Mouse (Mus musculus) CH12.LX (cell line): Measurements from ENCODE around the gene Abraxas1. TPM values are rescaled to one million over a fixed set of nuclear protein-coding genes. Genes with fewer than 3 reads are reported as not detected.

Source experiments
- DNase-seq: peaks from one replicate; pipeline ENCODE4 v3.0.0-alpha.2; 2013; ENCODE audit errors: extremely low read depth
- H3K27ac ChIP-seq: 2 replicates; pipeline ENCODE4 v1.5.1; 2012; ENCODE audit warnings: low read depth, mild to moderate bottlenecking, control low read depth, moderate library complexity; ENCODE audit not compliant: insufficient read depth
- H3K27me3 ChIP-seq: replicated peaks from 2 replicates; pipeline ENCODE3; 2012; ENCODE audit warnings: inconsistent platforms
- H3K36me3 ChIP-seq, 2 experiments: replicated peaks in 1 of 2; 2 replicates each; pipeline versions ENCODE3 to v1.6.1; 2012; ENCODE audit warnings: inconsistent platforms in 1 of 2, low read length in 1 of 2, mild to moderate bottlenecking in 1 of 2, mixed read lengths in 1 of 2, moderate library complexity in 1 of 2; ENCODE audit not compliant: control insufficient read depth in 1 of 2, insufficient read depth in 1 of 2
- H3K4me1 ChIP-seq, 2 experiments: 2 replicates each; pipeline ENCODE4 v1.6.1; 2012; ENCODE audit warnings: inconsistent platforms in 1 of 2, moderate library complexity in 1 of 2; ENCODE audit not compliant: insufficient read depth in 2 of 2, control insufficient read depth in 1 of 2
- H3K4me2 ChIP-seq: 2 replicates; pipeline ENCODE4 v1.6.1; 2012; ENCODE audit warnings: low read depth, mild to moderate bottlenecking, control low read depth; ENCODE audit not compliant: poor library complexity, insufficient read depth, severe bottlenecking
- H3K4me3 ChIP-seq, 3 experiments: fragments of 150-350 bp in 1 of 3; sonication (generic) in 1 of 3; replicated peaks in 1 of 3; 2 replicates each; pipeline versions ENCODE3 to v1.5.1; 2011 to 2012; ENCODE audit warnings: low read depth in 2 of 3, low read length in 2 of 3, mild to moderate bottlenecking in 2 of 3, moderate library complexity in 2 of 3, control low read depth in 1 of 3, improper control_type of control experiment in 1 of 3, inconsistent platforms in 1 of 3, mixed read lengths in 1 of 3; ENCODE audit not compliant: poor library complexity in 1 of 3
- H3K79me2 ChIP-seq: replicated peaks from 2 replicates; pipeline ENCODE4 v1.6.1; 2012; ENCODE audit warnings: mild to moderate bottlenecking, moderate library complexity; ENCODE audit not compliant: control insufficient read depth, poor library complexity, insufficient read depth, severe bottlenecking; ENCODE audit errors: extremely low read depth
- H3K9ac ChIP-seq: 2 replicates; pipeline ENCODE4 v1.6.1; 2012; ENCODE audit warnings: low read depth, mild to moderate bottlenecking, control low read depth, moderate library complexity; ENCODE audit not compliant: insufficient read depth
- H3K9me3 ChIP-seq: replicated peaks from 2 replicates; pipeline ENCODE3; 2012; ENCODE audit warnings: low read length, inconsistent platforms, mixed read lengths
- BHLHE40 ChIP-seq: IDR thresholded peaks from 2 replicates; pipeline ENCODE4 v1.6.1; 2011; ENCODE audit warnings: mild to moderate bottlenecking, low read depth, low read length, improper control_type of control experiment
- CHD1 ChIP-seq: IDR thresholded peaks from 2 replicates; pipeline ENCODE4 v1.6.1; 2012; ENCODE audit warnings: low read depth, low read length, improper control_type of control experiment, inconsistent platforms
- GABPA ChIP-seq: IDR thresholded peaks from 2 replicates; pipeline ENCODE4 v1.6.1; 2012; ENCODE audit warnings: low read depth, low read length, improper control_type of control experiment, inconsistent platforms; ENCODE audit not compliant: insufficient replicate concordance
- HCFC1 ChIP-seq: IDR thresholded peaks from 2 replicates; pipeline ENCODE4 v1.6.1; 2012; ENCODE audit warnings: low read depth, mild to moderate bottlenecking, inconsistent platforms, low read length, improper control_type of control experiment
- IRF4 ChIP-seq: IDR thresholded peaks from 2 replicates; pipeline ENCODE4 v1.6.1; 2014; ENCODE audit warnings: low read depth, mild to moderate bottlenecking, inconsistent platforms, low read length, improper control_type of control experiment
- JUN ChIP-seq: IDR thresholded peaks from 2 replicates; pipeline ENCODE4 v1.6.1; 2011; ENCODE audit warnings: low read depth, mild to moderate bottlenecking, low read length, improper control_type of control experiment, moderate library complexity; ENCODE audit not compliant: insufficient read depth
- JUND ChIP-seq: conservative IDR thresholded peaks from 2 replicates; pipeline ENCODE4 v1.6.1; 2011; ENCODE audit warnings: low read depth, low read length, improper control_type of control experiment
- MAX ChIP-seq: IDR thresholded peaks from 2 replicates; pipeline ENCODE4 v1.6.1; 2011; ENCODE audit warnings: low read length, improper control_type of control experiment
- MAZ ChIP-seq: IDR thresholded peaks from 2 replicates; pipeline ENCODE4 v1.6.1; 2012; ENCODE audit warnings: low read depth, mild to moderate bottlenecking, inconsistent platforms, low read length, improper control_type of control experiment, moderate library complexity
- MEF2A ChIP-seq: IDR thresholded peaks from 2 replicates; pipeline ENCODE4 v1.6.1; 2014; ENCODE audit warnings: low read depth, mild to moderate bottlenecking, inconsistent platforms, low read length, improper control_type of control experiment, borderline replicate concordance
- MXI1 ChIP-seq: IDR thresholded peaks from 2 replicates; pipeline ENCODE4 v1.6.1; 2011; ENCODE audit warnings: mild to moderate bottlenecking, low read depth, low read length, improper control_type of control experiment
- MYC ChIP-seq: IDR thresholded peaks from 2 replicates; pipeline ENCODE4 v1.6.1; 2011; ENCODE audit warnings: low read depth, mild to moderate bottlenecking, improper control_type of control experiment, low read length
- NELFE ChIP-seq: IDR thresholded peaks from 2 replicates; pipeline ENCODE4 v1.6.1; 2011; ENCODE audit warnings: low read depth, low read length, improper control_type of control experiment
- NRF1 ChIP-seq: IDR thresholded peaks from 2 replicates; pipeline ENCODE4 v1.6.1; 2014; ENCODE audit warnings: low read depth, mild to moderate bottlenecking, inconsistent platforms, low read length, improper control_type of control experiment, moderate library complexity
- PAX5 ChIP-seq: IDR thresholded peaks from 2 replicates; pipeline ENCODE4 v1.6.1; 2012; ENCODE audit warnings: low read length, inconsistent platforms, mixed read lengths
- POLR2A ChIP-seq: IDR thresholded peaks from 2 replicates; pipeline ENCODE4 v1.6.1; 2011; ENCODE audit warnings: low read depth, mild to moderate bottlenecking, improper control_type of control experiment, low read length
- RCOR1 ChIP-seq: conservative IDR thresholded peaks from 2 replicates; pipeline ENCODE4 v1.6.1; 2012; ENCODE audit warnings: low read depth, mild to moderate bottlenecking, inconsistent platforms, low read length, improper control_type of control experiment
- SIN3A ChIP-seq: IDR thresholded peaks from 2 replicates; pipeline ENCODE4 v1.6.1; 2012; ENCODE audit warnings: low read length, improper control_type of control experiment, inconsistent platforms
- SMC3 ChIP-seq: IDR thresholded peaks from 2 replicates; pipeline ENCODE4 v1.6.1; 2011; ENCODE audit warnings: low read depth, low read length, improper control_type of control experiment
- TBP ChIP-seq: conservative IDR thresholded peaks from 2 replicates; pipeline ENCODE4 v1.6.1; 2011; ENCODE audit warnings: low read depth, low read length, improper control_type of control experiment
- TCF12 ChIP-seq: IDR thresholded peaks from 2 replicates; pipeline ENCODE4 v1.6.1; 2014; ENCODE audit warnings: low read depth, mild to moderate bottlenecking, inconsistent platforms, low read length, improper control_type of control experiment
- ZC3H11A ChIP-seq: IDR thresholded peaks from 2 replicates; pipeline ENCODE4 v1.6.1; 2012; ENCODE audit warnings: low read depth, mild to moderate bottlenecking, inconsistent platforms, low read length, improper control_type of control experiment
- ZKSCAN1 ChIP-seq: IDR thresholded peaks from 2 replicates; pipeline ENCODE4 v1.6.1; 2012; ENCODE audit warnings: low read depth, inconsistent platforms, low read length, improper control_type of control experiment, borderline replicate concordance
- ZMIZ1 ChIP-seq: IDR thresholded peaks from 2 replicates; pipeline ENCODE4 v1.6.1; 2012; ENCODE audit warnings: low read depth, mild to moderate bottlenecking, inconsistent platforms, low read length, improper control_type of control experiment
- ZNF384 ChIP-seq: IDR thresholded peaks from 2 replicates; pipeline ENCODE4 v1.6.1; 2012; ENCODE audit warnings: low read depth, low read length, improper control_type of control experiment, inconsistent platforms
- dilution Hi-C: fragments of 300-500 bp; cut with MboI; formaldehyde crosslinking; loops from 2 replicates; pipeline ENCODE4 v1.14.3; 2020; ENCODE audit warnings: low sequenced_read_pairs; ENCODE audit not compliant: extremely low pct_unique_long_range_greater_than_20kb, extremely low pct_ligation_motif_present
- in situ Hi-C: fragments of 300-500 bp; cut with MboI; formaldehyde crosslinking; loops from 3 replicates; pipeline ENCODE4 v1.14.3; 2019; ENCODE audit warnings: low sequenced_read_pairs, low pct_ligation_motif_present, low pct_unique_long_range_greater_than_20kb, mixed read lengths
- polyA plus RNA-seq: library from polyadenylated mRNA; unstranded; fragments of >175 nt; gene quantifications from 2 replicates; pipeline ENCODE4 v1.2.1, GENCODE M21; 2012; ENCODE audit warnings: low read depth; ENCODE audit not compliant: insufficient read length
- total RNA-seq, 2 experiments: library from RNA; depleted of rRNA; stranded (reverse); fragments of 300-350 nt in 1 of 2; fragments of >200 nt in 1 of 2; gene quantifications; 2 replicates each; pipeline ENCODE4 v1.2.3; 2012 to 2014

Abraxas1 gene
- total and polyA plus RNA-seq, 3 experiments, result 13.4 to 34.9 (median 30.9) TPM

DNA sequence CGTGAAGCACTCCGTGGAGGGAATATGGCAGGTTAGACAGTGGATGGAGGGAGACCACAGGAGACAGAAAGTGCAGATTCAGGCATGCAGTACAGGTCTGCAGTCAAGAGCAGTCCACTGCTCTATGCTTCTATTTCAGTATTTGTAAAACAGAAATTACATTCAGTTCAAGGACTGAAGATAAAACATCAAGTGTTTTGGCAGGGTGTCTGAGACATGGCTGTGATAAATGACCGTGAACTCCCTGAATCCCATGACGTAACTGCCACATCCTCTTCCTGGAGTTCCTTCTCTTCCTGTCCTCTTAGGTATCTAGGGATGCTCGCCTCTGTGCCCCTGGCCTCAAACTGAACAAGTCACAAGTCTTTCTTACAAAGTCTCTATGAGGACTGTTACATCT is 43.9 kb downstream of the Abraxas1 start:
- dilution Hi-C loops, result no loop called here
- no peak overlapping the region for H3K4me2 ChIP-seq
- no peaks in the 10 kb centered on the region for H3K4me1 ChIP-seq
- no peak for DNase-seq
- H3K4me3 ChIP-seq, result no peak overlapping the region
- in situ Hi-C loops, result loop anchor here (10.0 to 25.0 kb wide), 2 partner anchors 62 to 215 kb away; partner anchors contain the start of genes Hpse and Plac8
- H3K27me3 ChIP-seq, result no peaks in the 10 kb centered on the region
- TF ChIP-seq POLR2A (no peak), ZNF384 (no peak), IRF4 (no peak), MAX (no peak), MEF2A (no peak), TBP (no peak), SMC3 (no peak), MXI1 (no peak), ZKSCAN1 (no peak), RCOR1 (no peak), BHLHE40 (no peak), SIN3A (no peak), PAX5 (no peak), HCFC1 (no peak), JUN (no peak), NRF1 (no peak), NELFE (no peak)
- TF ChIP-seq, all 38 proteins: peak for 0
- peaks cover 46 to 90% of the 10 kb centered on the region in 2 experiments for H3K36me3 ChIP-seq
- no peak overlapping the region; the same call in 1 of the 2 replicates for H3K27ac ChIP-seq
- no peak overlapping the region for H3K9ac ChIP-seq
- H3K79me2 ChIP-seq, result no peaks in the 10 kb centered on the region; the same call in 1 of the 2 replicates
- no peaks in the 10 kb centered on the region for H3K9me3 ChIP-seq

DNA sequence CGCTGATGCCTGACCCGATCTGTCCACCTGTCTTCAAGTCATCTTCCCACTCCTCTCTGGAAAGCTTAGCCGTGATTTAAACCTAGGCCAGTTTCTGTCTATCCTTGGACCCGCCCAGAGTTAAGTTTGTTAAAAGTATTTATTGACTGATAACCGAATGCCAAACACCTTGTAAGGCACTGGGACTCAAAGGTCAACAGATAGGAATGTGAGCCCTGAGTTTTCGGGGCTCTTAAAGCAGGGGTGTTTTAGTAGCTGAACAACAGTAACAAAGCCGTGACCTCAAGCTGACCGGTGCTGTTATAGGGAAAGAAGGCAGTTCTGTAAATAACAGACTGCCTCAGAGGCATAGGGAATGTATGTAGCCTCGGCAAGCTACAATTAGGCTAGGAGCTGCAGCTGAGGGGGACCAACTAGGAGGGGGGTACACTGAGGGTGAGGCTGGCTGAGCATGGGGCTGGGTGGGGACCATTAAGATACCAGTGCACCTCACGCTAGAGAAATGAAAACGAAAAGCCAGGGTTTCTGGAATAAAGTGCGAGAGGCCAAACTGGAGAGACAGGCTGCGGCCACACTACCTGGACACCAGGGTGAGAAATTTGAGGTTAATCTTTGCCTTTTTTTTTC is 44.9 kb downstream of the Abraxas1 start:
- H3K4me2 ChIP-seq, result no peak overlapping the region
- H3K27me3 ChIP-seq, result no peaks in the 10 kb centered on the region
- H3K9me3 ChIP-seq, result no peaks in the 10 kb centered on the region
- H3K9ac ChIP-seq, result no peak overlapping the region
- no peak overlapping the region for H3K27ac ChIP-seq
- dilution Hi-C loops (no loop called here), in situ Hi-C loops (loop anchor here (10.0 to 25.0 kb wide), 2 partner anchors 61 to 214 kb away; partner anchors contain the start of genes Hpse and Plac8)
- H3K36me3 ChIP-seq, result peaks cover 49 to 90% of the 10 kb centered on the region in 2 experiments
- DNase-seq, result no peak
- no peaks in the 10 kb centered on the region; the same call in 1 of the 2 replicates for H3K79me2 ChIP-seq
- TF ChIP-seq NRF1 (no peak), HCFC1 (no peak), BHLHE40 (no peak), MAX (no peak), ZNF384 (no peak), PAX5 (no peak), NELFE (no peak), TCF12 (no peak), ZC3H11A (no peak), SMC3 (no peak), SIN3A (no peak), MYC (no peak), GABPA (no peak), MAZ (no peak), MXI1 (no peak), JUND (no peak), ZMIZ1 (no peak), CHD1 (no peak)
- H3K4me3 ChIP-seq, result no peak overlapping the region
- no peaks in the 10 kb centered on the region for H3K4me1 ChIP-seq
